Mouse (Mus musculus) forebrain, embryonic 12.5 days (tissue): ENCODE measurements around the gene Ppp2r2c. TPM values are rescaled to one million over a fixed set of nuclear protein-coding genes. Genes with fewer than 3 reads are reported as not detected.

ENCODE experiments used
- ATAC-seq: fragments of 200-750 bp; cut with Nextera tagmentation; 2 replicates; pipeline ENCODE4 v1.8.0; 2017; ENCODE audit warnings: moderate TSS enrichment; ENCODE audit not compliant: low FRiP score
- H3K27ac ChIP-seq: fragments of 300-500 bp; sonication (generic); 2 replicates; pipeline ENCODE4 v1.5.1; 2016; ENCODE audit warnings: mild to moderate bottlenecking
- H3K27me3 ChIP-seq: fragments of 300-500 bp; sonication (generic); 2 replicates; pipeline ENCODE4 v1.6.1; 2016; ENCODE audit warnings: mild to moderate bottlenecking
- H3K36me3 ChIP-seq: fragments of 300-500 bp; sonication (generic); replicated peaks from 2 replicates; pipeline ENCODE4 v1.6.1; 2016; ENCODE audit warnings: mild to moderate bottlenecking
- H3K4me1 ChIP-seq: fragments of 300-500 bp; sonication (generic); 2 replicates; pipeline ENCODE4 v1.6.1; 2016
- H3K4me2 ChIP-seq: fragments of 300-500 bp; sonication (generic); 2 replicates; pipeline ENCODE4 v1.6.1; 2016; ENCODE audit warnings: mild to moderate bottlenecking, moderate library complexity
- H3K4me3 ChIP-seq: fragments of 300-500 bp; sonication (generic); replicated peaks from 2 replicates; pipeline ENCODE4 v1.5.1; 2016; ENCODE audit warnings: mild to moderate bottlenecking
- H3K9ac ChIP-seq: fragments of 300-500 bp; sonication (generic); 2 replicates; pipeline ENCODE4 v1.6.1; 2016; ENCODE audit warnings: mild to moderate bottlenecking
- H3K9me3 ChIP-seq: fragments of 300-500 bp; sonication (generic); 2 replicates; pipeline ENCODE4 v1.6.1; 2016
- WGBS: fragments of 180-500 bp; shearing (Covaris S2); methylation state at CpG from one replicate; pipeline ENCODE4 v1.1.7; 2016; 5-methylcytosine and 5-hydroxymethylcytosine counted together
- polyA plus RNA-seq: library from polyadenylated mRNA; unstranded; fragments of >200 nt; fragmentation: Nextera tagmentation; extraction: Ambion mirVana; gene quantifications from 2 replicates; pipeline ENCODE4 v1.2.1, GENCODE M21; 2016

Ppp2r2c gene
- 3.8 and 4.8 TPM in 2 replicates for polyA plus RNA-seq

GRCm38 (mm10) chr5:36868266-36869090 lies at the start of gene Ppp2r2c:
TSS of gene Ppp2r2c (plus strand) at chr5:36868513.
- peaks cover 89% of the 10 kb centered on the region for H3K27me3 ChIP-seq
- peak within 1 kb of the TSS; percentile 72 for H3K4me2 ChIP-seq
- ATAC-seq: peak; percentile 55
- H3K27ac ChIP-seq: no peak within 1 kb of the TSS
- no peaks in the 10 kb centered on the region for H3K9me3 ChIP-seq
- peak within 1 kb of the TSS; percentile 55 for H3K9ac ChIP-seq
- H3K36me3 ChIP-seq: no peaks in the 10 kb centered on the region
- H3K4me3 ChIP-seq: peak within 1 kb of the TSS; percentile 48
- H3K4me1 ChIP-seq: peaks cover 21% of the 10 kb centered on the region
- WGBS: under 1% methylated on average over 78 of the region's 108 CpGs

- Histone ChIP-seq H3K4me1 (no peaks in the 10 kb centered on the region), H3K4me2 (no peak overlapping the region), H3K27ac (no peak overlapping the region), H3K9ac (no peak overlapping the region), H3K36me3 (peaks cover 17% of the 10 kb centered on the region), H3K4me3 (no peak overlapping the region), H3K9me3 (no peaks in the 10 kb centered on the region), H3K27me3 (no peaks in the 10 kb centered on the region)
- 83% methylated on average over 5 of the region's 5 CpGs for WGBS
- no peak for ATAC-seq
These were observed 48.6 kb upstream of the Ppp2r2c start for GRCm38 (mm10) chr5:36819742-36820141.

DNA sequence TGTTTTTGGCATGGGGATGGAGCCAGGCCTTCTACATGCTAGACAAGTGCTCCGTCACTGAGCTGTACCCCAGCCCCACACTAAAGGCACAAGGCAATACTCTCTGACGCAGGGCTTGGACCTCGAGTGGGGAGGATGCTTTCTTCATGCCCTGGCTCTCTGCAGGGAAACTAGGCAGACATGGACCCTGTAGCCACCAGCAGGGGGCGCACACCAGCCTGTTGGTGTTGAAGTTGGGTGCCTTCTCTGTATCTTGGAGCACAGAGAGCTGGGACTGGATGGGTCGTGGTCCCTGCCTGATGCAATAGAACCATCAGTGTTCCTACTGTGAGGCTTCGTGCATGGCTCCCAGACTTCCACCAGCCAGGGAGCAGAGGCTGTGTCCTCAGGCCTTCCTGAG lies 48.2 kb upstream of the Ppp2r2c start:
- H3K4me1 ChIP-seq: no peaks in the 10 kb centered on the region
- no peak overlapping the region for H3K4me3 ChIP-seq
- H3K27ac ChIP-seq: no peak overlapping the region
- H3K9me3 ChIP-seq: no peaks in the 10 kb centered on the region
- 42% methylated on average over 6 of the region's 6 CpGs for WGBS
- H3K9ac ChIP-seq: no peak overlapping the region
- ATAC-seq: no peak
- peaks cover 17% of the 10 kb centered on the region for H3K36me3 ChIP-seq
- no peaks in the 10 kb centered on the region for H3K27me3 ChIP-seq
- H3K4me2 ChIP-seq: no peak overlapping the region

DNA sequence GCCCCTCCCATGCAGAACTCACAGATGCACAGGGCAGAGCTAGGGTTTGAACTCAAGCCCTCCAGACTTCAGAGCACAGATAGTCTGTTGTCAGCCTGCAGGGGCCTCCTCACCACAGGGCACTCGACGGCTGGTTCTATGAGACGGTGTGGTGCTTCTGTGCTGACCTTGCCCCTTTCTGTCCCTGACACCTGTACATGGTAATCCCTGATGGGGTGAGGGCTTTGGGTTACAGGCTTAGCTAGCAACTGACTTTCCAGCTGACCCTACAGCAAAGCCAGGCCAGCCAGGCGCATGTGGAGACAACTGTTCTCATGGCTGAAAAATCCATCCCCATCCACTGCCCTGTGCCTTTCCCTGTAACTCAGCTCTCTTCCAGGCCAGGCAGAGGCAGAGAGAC lies 45.4 kb upstream of the Ppp2r2c start:
- no peaks in the 10 kb centered on the region for H3K9me3 ChIP-seq
- 87% methylated on average over 4 of the region's 4 CpGs for WGBS
- H3K4me3 ChIP-seq: no peak overlapping the region
- no peaks in the 10 kb centered on the region for H3K27me3 ChIP-seq
- peaks cover 20% of the 10 kb centered on the region for H3K36me3 ChIP-seq
- H3K4me2 ChIP-seq: no peak overlapping the region
- H3K27ac ChIP-seq: no peak overlapping the region
- no peak for ATAC-seq
- H3K9ac ChIP-seq: no peak overlapping the region
- no peaks in the 10 kb centered on the region for H3K4me1 ChIP-seq

- no peak for ATAC-seq
- H3K4me2 ChIP-seq: no peak overlapping the region
- H3K4me1 ChIP-seq: peaks cover 14% of the 10 kb centered on the region
- WGBS: 82% methylated on average over 4 of the region's 4 CpGs
- H3K9ac ChIP-seq: no peak overlapping the region
- no peaks in the 10 kb centered on the region for H3K9me3 ChIP-seq
- H3K4me3 ChIP-seq: no peak overlapping the region
- no peaks in the 10 kb centered on the region for H3K27me3 ChIP-seq
- no peak overlapping the region for H3K27ac ChIP-seq
- H3K36me3 ChIP-seq: peaks cover 8% of the 10 kb centered on the region; the same call in 1 of the 2 replicates
These were observed 39.2 kb upstream of the Ppp2r2c start for GRCm38 (mm10) chr5:36829098-36829497.

- peak; percentile 91 for ATAC-seq
- Histone ChIP-seq H3K36me3 (peaks cover 3% of the 10 kb centered on the region; the same call in 1 of the 2 replicates), H3K27ac (no peak within 1 kb of the TSS), H3K9me3 (no peaks in the 10 kb centered on the region), H3K27me3 (no peaks in the 10 kb centered on the region), H3K9ac (peak within 1 kb of the TSS; percentile 61), H3K4me1 (peaks cover 14% of the 10 kb centered on the region), H3K4me3 (peak within 1 kb of the TSS; percentile 55), H3K4me2 (peak within 1 kb of the TSS; percentile 71)
- WGBS: 3% methylated on average over 45 of the region's 46 CpGs
These were observed 38.1 kb upstream of the Ppp2r2c start, which contains the start of gene Man2b2 for GRCm38 (mm10) chr5:36829913-36830879. TSS of gene Man2b2 (minus strand) at chr5:36830653.

GRCm38 (mm10) chr5:36831272-36831671 lies 37.0 kb upstream of the Ppp2r2c start:
- ATAC-seq: no peak
- Histone ChIP-seq H3K4me3 (no peak overlapping the region), H3K36me3 (peaks cover 3% of the 10 kb centered on the region; the same call in 1 of the 2 replicates), H3K4me2 (peak overlapping the region; percentile 71; the same call in 1 of the 2 replicates), H3K27me3 (no peaks in the 10 kb centered on the region), H3K9ac (no peak overlapping the region), H3K4me1 (peaks cover 14% of the 10 kb centered on the region), H3K9me3 (no peaks in the 10 kb centered on the region), H3K27ac (no peak overlapping the region)
- 68% methylated on average over 7 of the region's 7 CpGs for WGBS

DNA sequence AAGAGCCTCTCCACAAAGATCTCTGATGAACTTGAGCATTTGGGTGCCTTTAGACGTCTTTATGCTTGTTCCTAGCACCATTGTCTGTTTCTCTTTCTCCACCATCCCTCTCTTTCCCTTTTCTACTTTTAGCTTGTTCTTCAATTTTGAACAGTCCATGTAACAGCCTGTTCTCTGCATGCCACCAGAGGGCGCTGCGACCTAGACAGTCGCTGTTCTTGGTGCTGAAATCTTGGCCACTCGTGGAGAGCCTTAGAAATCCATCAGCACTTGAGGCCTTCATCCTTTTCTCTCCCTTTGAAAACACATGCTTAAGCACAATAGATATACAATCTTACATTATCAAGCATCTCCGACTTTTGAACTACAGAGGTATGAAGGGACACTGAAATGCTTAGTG lies 32.4 kb upstream of the Ppp2r2c start:
- Histone ChIP-seq H3K4me2 (no peak overlapping the region), H3K36me3 (no peaks in the 10 kb centered on the region), H3K4me3 (no peak overlapping the region), H3K9me3 (no peaks in the 10 kb centered on the region), H3K27me3 (no peaks in the 10 kb centered on the region), H3K27ac (no peak overlapping the region), H3K9ac (no peak overlapping the region), H3K4me1 (peaks cover 4% of the 10 kb centered on the region; the same call in 1 of the 2 replicates)
- 3% methylated on average over 6 of the region's 6 CpGs for WGBS
- no peak for ATAC-seq

- no peak overlapping the region for H3K4me3 ChIP-seq
- H3K27ac ChIP-seq: no peak overlapping the region
- no peaks in the 10 kb centered on the region for H3K36me3 ChIP-seq
- H3K27me3 ChIP-seq: no peaks in the 10 kb centered on the region
- no peak for ATAC-seq
- no peaks in the 10 kb centered on the region for H3K4me1 ChIP-seq
- H3K4me2 ChIP-seq: no peak overlapping the region
- WGBS: 90% methylated on average over 2 of the region's 2 CpGs
- H3K9me3 ChIP-seq: no peaks in the 10 kb centered on the region
- no peak overlapping the region for H3K9ac ChIP-seq
These were observed 29.3 kb upstream of the Ppp2r2c start for GRCm38 (mm10) chr5:36839032-36839431.

GRCm38 (mm10) chr5:36839602-36840001 lies 28.7 kb upstream of the Ppp2r2c start:
- no peaks in the 10 kb centered on the region for H3K9me3 ChIP-seq
- ATAC-seq: no peak
- H3K27ac ChIP-seq: no peak overlapping the region
- H3K4me1 ChIP-seq: no peaks in the 10 kb centered on the region
- no peak overlapping the region for H3K4me2 ChIP-seq
- no peaks in the 10 kb centered on the region for H3K27me3 ChIP-seq
- H3K4me3 ChIP-seq: no peak overlapping the region
- no peak overlapping the region for H3K9ac ChIP-seq
- 76% methylated on average over 8 of the region's 8 CpGs for WGBS
- H3K36me3 ChIP-seq: no peaks in the 10 kb centered on the region

DNA sequence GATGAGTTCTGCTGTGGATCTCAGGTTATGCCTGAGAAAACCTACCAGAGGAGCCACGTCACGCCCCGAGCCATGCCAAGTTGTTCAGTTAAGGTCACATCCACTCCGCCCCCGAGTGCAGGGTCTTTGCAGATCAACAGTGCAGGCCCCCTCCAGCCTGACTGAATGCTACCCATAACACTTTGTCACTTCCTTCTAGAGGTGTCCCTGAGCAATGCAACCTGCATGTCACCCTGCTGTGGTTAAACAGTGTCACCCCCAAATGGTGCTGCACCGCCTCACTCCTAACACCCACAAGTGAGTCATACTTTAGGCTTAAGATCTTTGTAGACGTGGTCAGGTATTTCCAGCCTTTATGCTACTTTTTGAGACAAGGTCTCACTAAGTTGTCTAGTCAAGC lies 28.2 kb upstream of the Ppp2r2c start:
- Histone ChIP-seq H3K36me3 (no peaks in the 10 kb centered on the region), H3K9me3 (no peaks in the 10 kb centered on the region), H3K4me2 (no peak overlapping the region), H3K9ac (no peak overlapping the region), H3K27me3 (no peaks in the 10 kb centered on the region), H3K4me1 (no peaks in the 10 kb centered on the region), H3K27ac (no peak overlapping the region), H3K4me3 (no peak overlapping the region)
- ATAC-seq: no peak
- 86% methylated on average over 7 of the region's 7 CpGs for WGBS

GRCm38 (mm10) chr5:36841701-36842100 lies 26.6 kb upstream of the Ppp2r2c start:
- H3K4me1 ChIP-seq: no peaks in the 10 kb centered on the region
- H3K9ac ChIP-seq: no peak overlapping the region
- 80% methylated on average over 1 of the region's 1 CpGs for WGBS
- no peaks in the 10 kb centered on the region for H3K36me3 ChIP-seq
- H3K4me3 ChIP-seq: no peak overlapping the region
- no peak overlapping the region for H3K27ac ChIP-seq
- no peak overlapping the region for H3K4me2 ChIP-seq
- H3K9me3 ChIP-seq: no peaks in the 10 kb centered on the region
- ATAC-seq: no peak
- no peaks in the 10 kb centered on the region for H3K27me3 ChIP-seq
